Mouse (Mus musculus) neural tube, embryonic 12.5 days (tissue): ENCODE measurements around the gene F11. TPM values are rescaled to one million over a fixed set of nuclear protein-coding genes. Genes with fewer than 3 reads are reported as not detected.
A peak's percentile ranks its signal among the peaks of the same experiment; 100 is the strongest.

Experiments
- ATAC-seq: fragments of 200-750 bp; cut with Nextera tagmentation; 2 replicates; pipeline ENCODE4 v1.8.0; 2017; ENCODE audit warnings: low read depth, mild to moderate bottlenecking, moderate TSS enrichment, moderate library complexity; ENCODE audit not compliant: low FRiP score
- H3K27ac ChIP-seq: fragments of 300-500 bp; sonication (generic); 2 replicates; pipeline ENCODE4 v1.5.1; 2016
- H3K27me3 ChIP-seq: fragments of 300-500 bp; sonication (generic); replicated peaks from 2 replicates; pipeline ENCODE4 v1.6.1; 2016; ENCODE audit warnings: mild to moderate bottlenecking
- H3K36me3 ChIP-seq: fragments of 300-500 bp; sonication (generic); 2 replicates; pipeline ENCODE4 v1.6.1; 2016; ENCODE audit warnings: mild to moderate bottlenecking
- H3K4me1 ChIP-seq: fragments of 300-500 bp; sonication (generic); 2 replicates; pipeline ENCODE4 v1.6.1; 2016
- H3K4me2 ChIP-seq: fragments of 300-500 bp; sonication (generic); replicated peaks from 2 replicates; pipeline ENCODE4 v1.6.1; 2016; ENCODE audit warnings: mild to moderate bottlenecking
- H3K4me3 ChIP-seq: fragments of 300-500 bp; sonication (generic); 2 replicates; pipeline ENCODE4 v1.5.1; 2016
- H3K9ac ChIP-seq: fragments of 300-500 bp; sonication (generic); 2 replicates; pipeline ENCODE4 v1.6.1; 2016; ENCODE audit warnings: mild to moderate bottlenecking
- H3K9me3 ChIP-seq: fragments of 300-500 bp; sonication (generic); 2 replicates; pipeline ENCODE4 v1.6.1; 2016; ENCODE audit warnings: mild to moderate bottlenecking
- WGBS: fragments of 180-500 bp; shearing (Covaris S2); methylation state at CpG from one replicate; pipeline ENCODE4 v1.1.7; 2016; 5-methylcytosine and 5-hydroxymethylcytosine counted together
- polyA plus RNA-seq: library from polyadenylated mRNA; unstranded; fragments of >200 nt; fragmentation: Nextera tagmentation; extraction: Ambion mirVana; gene quantifications from 2 replicates; pipeline ENCODE4 v1.2.1, GENCODE M21; 2016

F11 gene
- polyA plus RNA-seq, 1 experiment from 2014 or later: not detected

GRCm38 (mm10) chr8:45236164-45236912, 25.5 kb downstream of the F11 start:
- Histone ChIP-seq H3K27me3 (no peaks in the 10 kb centered on the region), H3K4me2 (peak overlapping the region; percentile 52), H3K36me3 (no peaks in the 10 kb centered on the region), H3K4me1 (0 out of 2 replicates have a peak, but pooled peaks cover 5% of the 10 kb centered on the region), H3K27ac (no peak overlapping the region), H3K9me3 (no peaks in the 10 kb centered on the region), H3K4me3 (no peak overlapping the region), H3K9ac (no peak overlapping the region)
- WGBS: 21% methylated on average over 14 of the region's 14 CpGs
- ATAC-seq: peak; percentile 84

- H3K4me1 ChIP-seq: 0 out of 2 replicates have a peak, but pooled peaks cover 5% of the 10 kb centered on the region
- ATAC-seq: no peak
- no peaks in the 10 kb centered on the region for H3K36me3 ChIP-seq
- no peak overlapping the region for H3K4me2 ChIP-seq
- H3K9me3 ChIP-seq: no peaks in the 10 kb centered on the region
- H3K27me3 ChIP-seq: no peaks in the 10 kb centered on the region
- H3K27ac ChIP-seq: no peak overlapping the region
- whole genome bisulfite sequencing: 87% methylated on average over 6 of the region's 6 CpGs
- no peak overlapping the region for H3K4me3 ChIP-seq
- no peak overlapping the region for H3K9ac ChIP-seq
Measured at GRCm38 (mm10) chr8:45235228-45235627, 26.6 kb downstream of the F11 start.

GRCm38 (mm10) chr8:45233256-45233655, 28.6 kb downstream of the F11 start:
- H3K9ac ChIP-seq: no peak overlapping the region
- H3K36me3 ChIP-seq: no peaks in the 10 kb centered on the region
- ATAC-seq: no peak
- no peaks in the 10 kb centered on the region for H3K9me3 ChIP-seq
- H3K4me1 ChIP-seq: 0 out of 2 replicates have a peak, but pooled peaks cover 5% of the 10 kb centered on the region
- no peak overlapping the region for H3K4me3 ChIP-seq
- H3K27ac ChIP-seq: no peak overlapping the region
- H3K4me2 ChIP-seq: no peak overlapping the region
- WGBS: 52% methylated on average over 3 of the region's 3 CpGs
- H3K27me3 ChIP-seq: no peaks in the 10 kb centered on the region

GRCm38 (mm10) chr8:45202476-45202875, 59.4 kb downstream of the F11 start:
- no peak overlapping the region for H3K4me2 ChIP-seq
- ATAC-seq: 0 out of 2 replicates have a peak, but pooled peaks have one; percentile 44

GRCm38 (mm10) chr8:45201605-45202004, 60.2 kb downstream of the F11 start:
- 84% methylated on average over 5 of the region's 5 CpGs for WGBS
- H3K27ac ChIP-seq: no peak overlapping the region
- no peaks in the 10 kb centered on the region for H3K27me3 ChIP-seq

More at GRCm38 (mm10) chr8:45202476-45202875, 59.4 kb downstream of the F11 start:
- H3K27ac ChIP-seq: no peak overlapping the region
- no peak overlapping the region for H3K9ac ChIP-seq
- WGBS: 56% methylated on average over 6 of the region's 6 CpGs
- H3K27me3 ChIP-seq: no peaks in the 10 kb centered on the region
- H3K4me3 ChIP-seq: no peak overlapping the region
- H3K9me3 ChIP-seq: no peaks in the 10 kb centered on the region
- H3K4me1 ChIP-seq: no peaks in the 10 kb centered on the region
- H3K36me3 ChIP-seq: no peaks in the 10 kb centered on the region

GRCm38 (mm10) chr8:45197294-45197693, 64.5 kb downstream of the F11 start:
- H3K9ac ChIP-seq: no peak overlapping the region
- H3K4me3 ChIP-seq: no peak overlapping the region
- H3K9me3 ChIP-seq: no peaks in the 10 kb centered on the region
- H3K4me2 ChIP-seq: no peak overlapping the region
- WGBS: 81% methylated on average over 5 of the region's 5 CpGs
- no peak overlapping the region for H3K27ac ChIP-seq
- no peaks in the 10 kb centered on the region for H3K4me1 ChIP-seq
- no peaks in the 10 kb centered on the region for H3K27me3 ChIP-seq
- no peak for ATAC-seq
- H3K36me3 ChIP-seq: no peaks in the 10 kb centered on the region

More at GRCm38 (mm10) chr8:45201605-45202004, 60.2 kb downstream of the F11 start:
- Histone ChIP-seq H3K4me2 (no peak overlapping the region), H3K4me3 (no peak overlapping the region), H3K9ac (no peak overlapping the region), H3K36me3 (no peaks in the 10 kb centered on the region), H3K4me1 (no peaks in the 10 kb centered on the region), H3K9me3 (no peaks in the 10 kb centered on the region)
- no peak for ATAC-seq

GRCm38 (mm10) chr8:45195954-45196526, 65.8 kb downstream of the F11 start:
- no peak overlapping the region for H3K27ac ChIP-seq
- no peaks in the 10 kb centered on the region for H3K36me3 ChIP-seq
- H3K9me3 ChIP-seq: no peaks in the 10 kb centered on the region
- WGBS: 69% methylated on average over 8 of the region's 8 CpGs
- no peaks in the 10 kb centered on the region for H3K27me3 ChIP-seq
- H3K9ac ChIP-seq: no peak overlapping the region
- no peak overlapping the region for H3K4me3 ChIP-seq
- ATAC-seq: no peak
- no peak overlapping the region for H3K4me2 ChIP-seq
- no peaks in the 10 kb centered on the region for H3K4me1 ChIP-seq

Other genes starting within 250 kb of the F11 start
- gene Mtnr1a, start 192.9 kb downstream of the F11 start, polyA plus RNA-seq: 0.41 and 0.56 TPM in 2 replicates
- gene Klkb1, start 32.8 kb upstream of the F11 start, polyA plus RNA-seq: not detected in 2 replicates
- not detected in 2 replicates for gene Gm45753, start 46.4 kb upstream of the F11 start, polyA plus RNA-seq
- gene Cyp4v3, start 71.2 kb upstream of the F11 start, polyA plus RNA-seq: 0.98 and 1.2 TPM in 2 replicates
- 9.0 and 9.3 TPM in 2 replicates for gene Fam149a, start 120.3 kb upstream of the F11 start, polyA plus RNA-seq
- 0.80 and 1.2 TPM in 2 replicates for gene Tlr3, start 149.0 kb upstream of the F11 start, polyA plus RNA-seq
- gene Sorbs2, start 245.8 kb upstream of the F11 start, polyA plus RNA-seq: 50.0 and 55.8 TPM in 2 replicates